26 mouse cellular contexts compared by ENCODE assay signal in genomic region chr15:17006139-17006538, GRCm38 (mm10).
DNase-seq lines count a peak whose midpoint lies in the region; ATAC-seq and TF ChIP-seq lines count a peak whose summit lies in the region.
"Had no signal": no experiment of that assay in that cellular context is flagged by ENCODE, and none has a peak within 500 bp of the region (broad histone marks: within the 10 kb centered on the region; RNA-seq: fewer than 3 reads in every experiment).

No protein-coding gene starts in this region.

- H3K79me2 ChIP-seq in liver, adult 2 months (ENCODE audit: control insufficient read depth, insufficient read depth, low read length): no peaks in the 10 kb centered on the region

- TF ChIP-seq POLR2A in liver, adult 2 months (IDR thresholded peaks at IDR 0.05; ENCODE audit: extremely low read depth, insufficient read depth, low read length): no peak

- H3K36me3 ChIP-seq in forebrain, embryonic 14.5 days (ENCODE audit: control insufficient read depth, insufficient read depth, low read length): no peaks in the 10 kb centered on the region
- no peaks in the 10 kb centered on the region for H3K36me3 ChIP-seq in forebrain, embryonic 16.5 days (ENCODE audit: control insufficient read depth, insufficient read depth)
- no peaks in the 10 kb centered on the region for H3K36me3 ChIP-seq in liver, adult 2 months (ENCODE audit: control insufficient read depth, insufficient read depth, low read length)
- H3K36me3 ChIP-seq in liver, embryonic 11.5 days (ENCODE audit: control insufficient read depth, insufficient read depth, low read length): no peaks in the 10 kb centered on the region
- H3K36me3 ChIP-seq: embryonic facial prominence, embryonic 15.5 days; forebrain, embryonic 10.5 days; heart, embryonic 15.5 days; hindbrain, embryonic 12.5 days had no signal

- H3K27me3 ChIP-seq in forebrain, embryonic 14.5 days (replicated peaks; ENCODE audit: control insufficient read depth, insufficient read depth, low read length): no peaks in the 10 kb centered on the region
- no peaks in the 10 kb centered on the region for H3K27me3 ChIP-seq in forebrain, embryonic 16.5 days (replicated peaks; ENCODE audit: control insufficient read depth, insufficient read depth, low read length)
- no peaks in the 10 kb centered on the region for H3K27me3 ChIP-seq in liver, adult 2 months (ENCODE audit: control insufficient read depth, insufficient read depth, low read length)
- H3K27me3 ChIP-seq in liver, embryonic 11.5 days (replicated peaks; ENCODE audit: control insufficient read depth, insufficient read depth, low read length): no peaks in the 10 kb centered on the region
- H3K27me3 ChIP-seq: embryonic facial prominence, embryonic 15.5 days; heart, embryonic 15.5 days; hindbrain, embryonic 12.5 days had no signal

- H3K4me3 ChIP-seq in forebrain, embryonic 14.5 days (ENCODE audit: low read depth, low read length): no peak overlapping the region
- H3K4me3 ChIP-seq in forebrain, embryonic 16.5 days (replicated peaks; ENCODE audit: low read length): no peak overlapping the region
- no peak overlapping the region for H3K4me3 ChIP-seq in liver, adult 2 months (ENCODE audit: insufficient read depth, low read depth, low read length)
- H3K4me3 ChIP-seq in liver, embryonic 11.5 days (ENCODE audit: low read depth, low read length): no peak overlapping the region
- H3K4me3 ChIP-seq: embryonic facial prominence, embryonic 15.5 days; erythroblast, embryonic 14.5 days; forebrain, embryonic 10.5 days; heart, adult 2 months; heart, embryonic 15.5 days; hindbrain, embryonic 12.5 days had no signal

- WGBS in forebrain, embryonic 14.5 days: 85% methylated on average over 2 of the region's 2 CpGs
- 75% methylated on average over 2 of the region's 2 CpGs for WGBS in forebrain, embryonic 16.5 days
- 76% methylated on average over 2 of the region's 2 CpGs for WGBS in liver, adult 2 months
- 81% methylated on average over 2 of the region's 2 CpGs for WGBS in liver, embryonic 11.5 days

- H3K4me1 ChIP-seq in forebrain, embryonic 14.5 days (ENCODE audit: control insufficient read depth, insufficient read depth, low read length): no peaks in the 10 kb centered on the region
- H3K4me1 ChIP-seq in forebrain, embryonic 16.5 days (replicated peaks; ENCODE audit: control insufficient read depth, insufficient read depth, low read length): no peaks in the 10 kb centered on the region
- H3K4me1 ChIP-seq in liver, adult 2 months (ENCODE audit: control insufficient read depth, insufficient read depth, low read length): no peaks in the 10 kb centered on the region; the same call in 1 of the 2 replicates
- H3K4me1 ChIP-seq in liver, embryonic 11.5 days (replicated peaks; ENCODE audit: control insufficient read depth, insufficient read depth, low read length): no peaks in the 10 kb centered on the region
- H3K4me1 ChIP-seq: embryonic facial prominence, embryonic 15.5 days; forebrain, embryonic 10.5 days; heart, embryonic 15.5 days; hindbrain, embryonic 12.5 days had no signal

- no peak for ATAC-seq in forebrain, embryonic 14.5 days
- ATAC-seq in forebrain, embryonic 16.5 days: no peak
- ATAC-seq in liver, embryonic 11.5 days (replicated peaks; ENCODE audit: low FRiP score): no peak
- ATAC-seq: activated CD4-positive, CD25-positive, alpha-beta regulatory T cell, adult 4 months; hindbrain, embryonic 16.5 days; inflammation-experienced regulatory T-cells, adult 6 months; Patski had no signal

- no peaks in the 10 kb centered on the region for H3K9me3 ChIP-seq in forebrain, embryonic 14.5 days (replicated peaks; ENCODE audit: control insufficient read depth, low read length)
- no peaks in the 10 kb centered on the region for H3K9me3 ChIP-seq in forebrain, embryonic 16.5 days (ENCODE audit: control insufficient read depth, low read length)
- H3K9me3 ChIP-seq in liver, embryonic 11.5 days (ENCODE audit: control insufficient read depth, low read length): no peaks in the 10 kb centered on the region
- H3K9me3 ChIP-seq: embryonic facial prominence, embryonic 15.5 days; forebrain, embryonic 10.5 days; heart, embryonic 15.5 days; hindbrain, embryonic 12.5 days had no signal

- H3K4me2 ChIP-seq in forebrain, embryonic 14.5 days (ENCODE audit: low read length): no peak overlapping the region
- H3K4me2 ChIP-seq in forebrain, embryonic 16.5 days (ENCODE audit: low read length): no peak overlapping the region
- no peak overlapping the region for H3K4me2 ChIP-seq in liver, embryonic 11.5 days
- H3K4me2 ChIP-seq: embryonic facial prominence, embryonic 15.5 days; heart, embryonic 11.5 days; heart, embryonic 15.5 days; hindbrain, embryonic 12.5 days had no signal

- H3K9ac ChIP-seq in forebrain, embryonic 14.5 days (ENCODE audit: low read length): no peak overlapping the region
- no peak overlapping the region for H3K9ac ChIP-seq in forebrain, embryonic 16.5 days (replicated peaks; ENCODE audit: low read depth, low read length)
- no peak overlapping the region for H3K9ac ChIP-seq in liver, adult 2 months (ENCODE audit: low read depth, low read length)
- H3K9ac ChIP-seq in liver, embryonic 11.5 days (ENCODE audit: low read depth, low read length): no peak overlapping the region
- H3K9ac ChIP-seq: embryonic facial prominence, embryonic 15.5 days; heart, embryonic 15.5 days; hindbrain, embryonic 12.5 days had no signal

- intact Hi-C loops in heart, postnatal 10 days (cut with DNase I): no loop called here
- intact Hi-C loops in heart, postnatal 14 days (cut with DNase I): no loop called here

- peak; percentile 19 for DNase-seq in forebrain, embryonic 14.5 days (ENCODE audit: low spot score)
- DNase-seq in heart, postnatal 10 days: peak; percentile 2
- DNase-seq in heart, postnatal 14 days: no peak
- peak; percentile 26 for DNase-seq in liver, adult 2 months (ENCODE audit: extremely low read depth, low read depth, low spot score)
- DNase-seq in liver, embryonic 11.5 days (ENCODE audit: low spot score): no peak
- DNase-seq in telencephalon, adult 2 months (ENCODE audit: low read depth, low spot score): peak; percentile 21
- no peak for DNase-seq in right cerebral cortex, postnatal 14 days
- DNase-seq: adrenal gland, postnatal 14 days; cerebellum, adult 11 months; cerebellum, adult 8-10 months; cerebellum, postnatal 14 days; embryo, embryonic 11 days; gastrocnemius, postnatal 10 days; heart, adult 2 months; heart, postnatal 4 days had no signal

- H3K27ac ChIP-seq in forebrain, embryonic 14.5 days (ENCODE audit: low read depth, low read length): no peak overlapping the region
- H3K27ac ChIP-seq in forebrain, embryonic 16.5 days (ENCODE audit: low read length): no peak overlapping the region
- H3K27ac ChIP-seq in liver, adult 2 months (replicated peaks; ENCODE audit: insufficient read depth, low read depth, low read length): no peak overlapping the region
- no peak overlapping the region for H3K27ac ChIP-seq in liver, embryonic 11.5 days (ENCODE audit: low read depth, low read length)
- H3K27ac ChIP-seq: embryonic facial prominence, embryonic 15.5 days; forebrain, embryonic 10.5 days; heart, adult 2 months; heart, embryonic 15.5 days; hindbrain, embryonic 12.5 days had no signal

- TF ChIP-seq CTCF in liver, adult 2 months (IDR thresholded peaks at IDR 0.05; ENCODE audit: low read depth, low read length): no peak

Comparison
In these comparisons a context has a peak if more than half of its experiments do, and no peak if none do; other contexts are left out.
1. DNase-seq: peak in forebrain, embryonic 14.5 days (single experiment), heart, postnatal 10 days (2 of 2), liver, adult 2 months (single experiment) and telencephalon, adult 2 months (single experiment); none in heart, postnatal 14 days (0 of 2), liver, embryonic 11.5 days (single experiment) and right cerebral cortex, postnatal 14 days (single experiment).